ENCODE assay signal across 8 mouse cellular contexts in the genomic region with DNA sequence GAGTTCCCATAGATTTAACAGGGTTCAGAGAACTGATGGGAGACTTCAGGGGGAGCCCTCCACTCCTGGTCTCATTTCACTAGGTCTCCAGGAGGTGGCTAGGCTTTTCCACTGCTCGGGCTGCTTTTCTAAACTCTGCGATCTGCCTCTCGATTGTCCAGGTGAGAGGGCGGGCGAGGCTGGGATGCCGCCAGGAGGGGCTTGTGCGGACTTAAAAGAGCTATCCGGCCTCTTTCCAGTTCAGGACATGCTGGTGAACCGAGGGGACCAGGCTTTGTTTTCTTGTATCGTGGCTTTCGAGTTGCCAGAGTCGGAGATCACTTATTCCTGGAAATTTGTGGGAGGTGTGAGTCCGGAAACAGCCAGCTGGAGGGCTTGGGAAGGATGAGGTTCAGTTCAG. TPM values are rescaled to one million over a fixed set of nuclear protein-coding genes. Genes with fewer than 3 reads are reported as not detected.
DNase-seq lines count a peak whose midpoint lies in the region; TF ChIP-seq lines count a peak whose summit lies in the region.

No protein-coding gene starts in this region.

- H3K4me1 ChIP-seq in forebrain, embryonic 10.5 days = peaks cover 58% of the 10 kb centered on the region

- H3K9me3 ChIP-seq in forebrain, embryonic 10.5 days = no peaks in the 10 kb centered on the region

- WGBS in forebrain, embryonic 10.5 days = 7% methylated on average over 13 of the region's 13 CpGs

- intact Hi-C loops in left cerebral cortex, adult 2 months (cut with DNase I) = loop anchor here (1.0 kb wide), 1 partner anchor 44 kb away; no protein-coding TSS in a partner anchor
- intact Hi-C loops in left cerebral cortex, postnatal 14 days (cut with DNase I) = no loop called here

- no peak for TF ChIP-seq CTCF in left cerebral cortex, adult 2 months (IDR thresholded peaks at IDR 0.05)

- peak; percentile 37 to 44 for DNase-seq in left cerebral cortex, adult 2 months (ENCODE audit: extremely low spot score in 1 of 2, low spot score in 2 of 2)
- no peak for DNase-seq in left cerebral cortex, postnatal 14 days (ENCODE audit: low spot score in 2 of 2)
- peak; percentile 42 to 58 for DNase-seq in cerebellum, adult 18-20 months
- DNase-seq in forebrain, embryonic 10.5 days (ENCODE audit: extremely low spot score, low spot score) = no peak
- peak; percentile 21 to 44 for DNase-seq in kidney, postnatal 25 days
- peak; percentile 10 for DNase-seq in naive thymus-derived CD4-positive, alpha-beta T cell, adult 2 months (ENCODE audit: low read depth)
- DNase-seq in spleen, postnatal 36 days (ENCODE audit: low spot score in 2 of 2) = no peak
- DNase-seq in retina, postnatal 1 day = no peak

- H3K36me3 ChIP-seq in forebrain, embryonic 10.5 days (replicated peaks) = peaks cover 85% of the 10 kb centered on the region

- H3K27me3 ChIP-seq in forebrain, embryonic 10.5 days (ENCODE audit: poor library complexity, severe bottlenecking) = no peaks in the 10 kb centered on the region

- peak overlapping the region; percentile 92 for H3K27ac ChIP-seq in left cerebral cortex, adult 2 months
- peak overlapping the region; percentile 86 for H3K27ac ChIP-seq in forebrain, embryonic 10.5 days

- H3K4me3 ChIP-seq in left cerebral cortex, adult 2 months = peak overlapping the region; percentile 57
- H3K4me3 ChIP-seq in forebrain, embryonic 10.5 days = peak overlapping the region; percentile 58

RNA-seq across cellular contexts. Expression of a gene that starts 10.5 kb away (rescaled TPM):
- 100 to 1,000 TPM; 107 to 114 TPM for total RNA-seq in left cerebral cortex, adult 2 months (2021)
- total RNA-seq in left cerebral cortex, postnatal 14 days (2021) = 10 to 100 TPM; 76.9 to 80.9 TPM
- 51.0 and 53.7 TPM in 2 replicates for polyA plus RNA-seq in forebrain, embryonic 10.5 days (2016; fragmentation: Nextera tagmentation; extraction: Ambion mirVana)

RNA-seq across cellular contexts. Expression of a gene that starts 17.6 kb away (rescaled TPM):
- total RNA-seq in left cerebral cortex, adult 2 months (2021) = under 1 TPM; 0.81 to 0.82 TPM
- total RNA-seq in left cerebral cortex, postnatal 14 days (2021) = under 1 TPM; 0.26 to 0.32 TPM
- 1.00 and 1.4 TPM in 2 replicates for polyA plus RNA-seq in forebrain, embryonic 10.5 days (2016; fragmentation: Nextera tagmentation; extraction: Ambion mirVana)

RNA-seq across cellular contexts. Expression of a gene that starts 46.3 kb away (rescaled TPM):
- not detected for total RNA-seq in left cerebral cortex, adult 2 months (2021)
- not detected for total RNA-seq in left cerebral cortex, postnatal 14 days (2021)
- not detected in 2 replicates for polyA plus RNA-seq in forebrain, embryonic 10.5 days (2016; fragmentation: Nextera tagmentation; extraction: Ambion mirVana)

RNA-seq across cellular contexts. Expression of a gene that starts 50.2 kb away (rescaled TPM):
- total RNA-seq in left cerebral cortex, adult 2 months (2021) = not detected
- not detected for total RNA-seq in left cerebral cortex, postnatal 14 days (2021)
- polyA plus RNA-seq in forebrain, embryonic 10.5 days (2016; fragmentation: Nextera tagmentation; extraction: Ambion mirVana) = not detected in 2 replicates

RNA-seq across cellular contexts. Expression of a gene that starts 50.2 kb away (rescaled TPM):
- total RNA-seq in left cerebral cortex, adult 2 months (2021) = not detected
- not detected for total RNA-seq in left cerebral cortex, postnatal 14 days (2021)
- not detected in 2 replicates for polyA plus RNA-seq in forebrain, embryonic 10.5 days (2016; fragmentation: Nextera tagmentation; extraction: Ambion mirVana)

Comparison
In these comparisons a context has a peak if more than half of its experiments do, and no peak if none do; other contexts are left out.
1. DNase-seq: peak in left cerebral cortex, adult 2 months (2 of 2), cerebellum, adult 18-20 months (2 of 2), kidney, postnatal 25 days (2 of 2) and naive thymus-derived CD4-positive, alpha-beta T cell, adult 2 months (single experiment); none in left cerebral cortex, postnatal 14 days (0 of 2), forebrain, embryonic 10.5 days (single experiment), spleen, postnatal 36 days (0 of 2) and retina, postnatal 1 day (single experiment).